Mouse (Mus musculus): ENCODE results near the gene Pax2. TPM values are rescaled to one million over a fixed set of nuclear protein-coding genes. Genes with fewer than 3 reads are reported as not detected.

Pax2 gene
- polyA plus RNA-seq, 2 experiments, result not detected

DNA sequence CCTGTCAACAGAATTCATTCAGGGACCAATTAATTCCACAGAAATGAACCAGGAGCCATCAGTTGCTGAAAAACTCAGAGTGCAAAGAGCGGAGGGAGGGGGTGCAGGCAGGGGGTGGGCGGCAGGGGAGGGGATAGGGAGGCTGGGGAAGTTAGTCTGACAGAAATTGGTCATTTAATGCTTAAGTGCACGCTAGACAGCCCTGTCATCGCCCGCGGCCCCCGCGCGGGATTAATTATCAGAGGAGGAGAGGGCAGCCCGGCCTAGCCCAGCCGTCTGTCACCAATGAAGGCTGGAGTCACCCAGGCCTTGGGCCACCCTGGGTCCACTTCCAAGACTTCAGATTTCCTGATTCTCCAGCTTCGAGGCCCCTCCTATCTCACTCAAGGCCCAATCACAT lies 93.6 kb downstream of the Pax2 start:
- DNase-seq (ENCODE audit: low read depth in 3 of 3, low spot score in 3 of 3) (no peak), ATAC-seq (ENCODE audit: insufficient read depth) (no peak)
- Histone ChIP-seq H3K4me2 (ENCODE audit: low read depth) (no peak overlapping the region), H3K9me3 (ENCODE audit: control insufficient read depth, low read length) (no peaks in the 10 kb centered on the region), H3K36me3 (replicated peaks; ENCODE audit: control insufficient read depth, insufficient read depth, low read depth) (no peaks in the 10 kb centered on the region), H3K27ac (no peak overlapping the region), H3K4me1 (replicated peaks; ENCODE audit: control insufficient read depth in 2 of 2, insufficient read depth in 2 of 2, low read length in 1 of 2) (no peaks in the 10 kb centered on the region), H3K9ac (replicated peaks) (no peak overlapping the region), H3K4me3 (ENCODE audit: insufficient read depth in 1 of 2, low read depth in 2 of 2, low read length in 2 of 2) (no peak overlapping the region), H3K27me3 (ENCODE audit: control insufficient read depth, insufficient read depth, low read length) (no peaks in the 10 kb centered on the region)
- 64% methylated on average over 12 of the region's 12 CpGs for WGBS (ENCODE audit: insufficient replicate concordance)
- no peak for TF ChIP-seq EP300 (IDR thresholded peaks at IDR 0.05; ENCODE audit: low read depth)
- no peak for TF ChIP-seq CTCF (IDR thresholded peaks at IDR 0.05; ENCODE audit: low read depth)

DNA sequence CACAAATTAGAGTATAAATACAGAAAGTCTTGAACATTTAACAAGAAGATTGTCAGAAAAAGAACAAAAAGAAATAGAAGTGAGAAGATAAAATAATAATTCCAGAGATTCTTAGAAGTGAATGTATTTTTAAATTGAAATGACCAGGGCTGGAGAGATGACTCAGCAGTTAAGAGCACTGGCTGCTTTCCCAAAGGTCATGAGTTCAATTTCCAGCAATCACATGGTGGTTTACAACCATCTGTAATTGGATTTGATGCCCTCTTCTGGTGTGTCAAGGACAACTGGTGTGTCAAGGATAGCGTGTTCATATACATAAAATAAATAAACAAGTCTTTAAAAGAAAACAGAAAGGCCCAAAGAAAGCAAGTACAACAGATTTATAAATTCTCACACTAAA lies 102.8 kb downstream of the Pax2 start:
- no peak overlapping the region for H3K9ac ChIP-seq (replicated peaks)
- ATAC-seq (ENCODE audit: insufficient read depth), result no peak
- no peaks in the 10 kb centered on the region for H3K27me3 ChIP-seq (ENCODE audit: control insufficient read depth, insufficient read depth, low read length)
- H3K4me2 ChIP-seq (ENCODE audit: low read depth), result no peak overlapping the region
- TF ChIP-seq EP300 (IDR thresholded peaks at IDR 0.05; ENCODE audit: low read depth), result no peak
- TF ChIP-seq CTCF (IDR thresholded peaks at IDR 0.05; ENCODE audit: low read depth), result no peak
- no peak overlapping the region for H3K27ac ChIP-seq
- H3K36me3 ChIP-seq (replicated peaks; ENCODE audit: control insufficient read depth, insufficient read depth, low read depth), result no peaks in the 10 kb centered on the region
- WGBS (ENCODE audit: insufficient replicate concordance), result 69% methylated on average over 1 of the region's 1 CpGs
- H3K4me3 ChIP-seq (ENCODE audit: insufficient read depth in 1 of 2, low read depth in 2 of 2, low read length in 2 of 2), result no peak overlapping the region
- H3K9me3 ChIP-seq (ENCODE audit: control insufficient read depth, low read length), result no peaks in the 10 kb centered on the region
- H3K4me1 ChIP-seq (replicated peaks; ENCODE audit: control insufficient read depth in 2 of 2, insufficient read depth in 2 of 2, low read length in 1 of 2), result no peaks in the 10 kb centered on the region
- DNase-seq (ENCODE audit: low read depth in 3 of 3, low spot score in 3 of 3), result no peak

DNA sequence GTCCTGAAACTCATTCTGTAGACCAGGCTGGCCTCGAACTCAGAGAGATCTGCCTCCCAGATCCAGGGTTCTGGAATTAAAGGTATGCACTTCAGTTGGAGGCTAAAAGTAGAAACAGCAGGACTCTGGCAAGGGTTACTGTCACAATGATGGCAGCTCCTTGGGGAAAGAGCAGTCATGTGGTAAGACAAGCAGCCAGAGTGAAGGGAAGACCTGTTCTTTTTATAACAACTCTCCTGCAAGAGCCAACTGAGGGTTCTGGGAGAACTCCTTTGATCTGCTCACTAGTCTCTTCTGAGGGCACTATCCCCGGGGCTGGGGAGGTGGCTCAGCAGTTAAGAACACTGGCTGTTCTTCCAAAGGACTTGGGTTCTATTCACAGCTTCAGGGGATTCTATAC lies 112.9 kb downstream of the Pax2 start:
- Histone ChIP-seq H3K27me3 (ENCODE audit: control insufficient read depth, insufficient read depth, low read length) (no peaks in the 10 kb centered on the region; the same call in 1 of the 2 replicates), H3K27ac (no peak overlapping the region), H3K4me2 (ENCODE audit: low read depth) (no peak overlapping the region), H3K4me1 (replicated peaks; ENCODE audit: control insufficient read depth in 2 of 2, insufficient read depth in 2 of 2, low read length in 1 of 2) (no peaks in the 10 kb centered on the region), H3K9ac (replicated peaks) (no peak overlapping the region), H3K4me3 (ENCODE audit: insufficient read depth in 1 of 2, low read depth in 2 of 2, low read length in 2 of 2) (no peak overlapping the region), H3K9me3 (ENCODE audit: control insufficient read depth, low read length) (no peaks in the 10 kb centered on the region), H3K36me3 (replicated peaks; ENCODE audit: control insufficient read depth, insufficient read depth, low read depth) (no peaks in the 10 kb centered on the region)
- no peak for DNase-seq (ENCODE audit: low read depth in 3 of 3, low spot score in 3 of 3)
- WGBS (ENCODE audit: insufficient replicate concordance), result 39% methylated on average over 2 of the region's 2 CpGs
- TF ChIP-seq CTCF (IDR thresholded peaks at IDR 0.05; ENCODE audit: low read depth), result no peak
- TF ChIP-seq EP300 (IDR thresholded peaks at IDR 0.05; ENCODE audit: low read depth), result no peak
- no peak for ATAC-seq (ENCODE audit: insufficient read depth)

DNA sequence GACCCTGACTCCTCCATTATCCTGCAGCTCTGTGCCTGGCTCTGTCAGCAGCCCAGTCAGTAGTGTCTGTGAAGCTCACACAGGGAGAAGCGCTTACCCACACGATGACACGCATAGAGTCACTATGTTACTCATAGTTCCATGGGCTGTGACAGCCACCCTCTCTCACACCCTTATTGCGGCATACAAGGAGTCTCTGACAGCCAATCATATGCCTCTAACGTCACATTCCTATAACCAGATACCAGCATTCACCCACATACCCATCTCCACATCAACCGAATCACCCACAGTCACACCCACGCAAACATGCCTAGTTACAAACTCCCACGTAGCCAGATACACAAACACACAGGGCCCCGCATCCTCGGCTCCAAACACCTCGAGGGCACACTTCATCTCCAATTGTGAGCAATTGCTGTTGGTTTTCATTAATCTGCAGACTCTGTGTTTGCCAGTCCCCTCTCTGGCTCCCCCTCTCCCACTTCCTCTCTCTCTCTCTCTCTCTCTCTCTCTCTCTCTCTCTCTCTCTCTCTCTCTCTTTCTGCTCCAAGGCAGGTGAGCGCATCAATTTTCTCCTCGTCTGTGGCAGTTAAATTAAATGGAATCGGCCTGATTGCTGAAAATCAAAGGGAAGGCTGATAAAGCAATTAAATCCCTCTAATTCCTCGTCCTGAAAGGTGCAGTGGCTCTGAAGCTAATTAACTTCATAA lies 118.5 kb downstream of the Pax2 start:
- no peak for DNase-seq (ENCODE audit: low read depth in 3 of 3, low spot score in 3 of 3)
- H3K4me1 ChIP-seq (replicated peaks; ENCODE audit: control insufficient read depth in 2 of 2, insufficient read depth in 2 of 2, low read length in 1 of 2), result no peaks in the 10 kb centered on the region
- TF ChIP-seq CTCF (IDR thresholded peaks at IDR 0.05; ENCODE audit: low read depth) (no peak), EP300 (IDR thresholded peaks at IDR 0.05; ENCODE audit: low read depth) (no peak)
- H3K4me2 ChIP-seq (ENCODE audit: low read depth), result no peak overlapping the region
- H3K9me3 ChIP-seq (ENCODE audit: control insufficient read depth, low read length), result no peaks in the 10 kb centered on the region
- H3K27ac ChIP-seq, result no peak overlapping the region
- H3K9ac ChIP-seq (replicated peaks), result no peak overlapping the region
- H3K4me3 ChIP-seq (ENCODE audit: insufficient read depth in 1 of 2, low read depth in 2 of 2, low read length in 2 of 2), result no peak overlapping the region
- 57% methylated on average over 15 of the region's 15 CpGs for WGBS (ENCODE audit: insufficient replicate concordance)
- no peaks in the 10 kb centered on the region for H3K36me3 ChIP-seq (replicated peaks; ENCODE audit: control insufficient read depth, insufficient read depth, low read depth)
- H3K27me3 ChIP-seq (ENCODE audit: control insufficient read depth, insufficient read depth, low read length), result no peaks in the 10 kb centered on the region
- ATAC-seq (ENCODE audit: insufficient read depth), result no peak

DNA sequence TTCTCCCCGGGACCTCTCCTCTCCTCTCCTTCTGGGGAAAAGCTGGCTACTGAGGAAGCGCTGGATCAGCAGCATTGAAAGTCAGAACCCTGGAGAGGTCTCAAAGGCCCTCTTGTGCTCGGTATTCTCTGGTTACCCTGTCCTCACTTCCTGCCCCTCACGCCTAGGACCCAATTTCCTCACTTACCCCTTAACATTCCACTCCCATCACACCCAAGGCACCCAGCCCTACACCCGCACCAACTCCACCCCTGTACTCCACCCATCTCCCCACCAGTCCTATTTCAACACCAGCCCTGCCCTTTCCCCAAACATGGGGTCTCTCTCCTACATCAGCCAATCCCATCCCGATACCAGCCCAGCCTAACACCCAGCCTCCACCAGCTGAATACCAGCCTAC lies 119.1 kb downstream of the Pax2 start:
- Histone ChIP-seq H3K4me2 (ENCODE audit: low read depth) (no peak overlapping the region), H3K27ac (no peak overlapping the region), H3K27me3 (ENCODE audit: control insufficient read depth, insufficient read depth, low read length) (no peaks in the 10 kb centered on the region), H3K9ac (replicated peaks) (no peak overlapping the region), H3K4me1 (replicated peaks; ENCODE audit: control insufficient read depth in 2 of 2, insufficient read depth in 2 of 2, low read length in 1 of 2) (no peaks in the 10 kb centered on the region), H3K4me3 (ENCODE audit: insufficient read depth in 1 of 2, low read depth in 2 of 2, low read length in 2 of 2) (no peak overlapping the region), H3K36me3 (replicated peaks; ENCODE audit: control insufficient read depth, insufficient read depth, low read depth) (no peaks in the 10 kb centered on the region), H3K9me3 (ENCODE audit: control insufficient read depth, low read length) (no peaks in the 10 kb centered on the region)
- ATAC-seq (ENCODE audit: insufficient read depth) (no peak), DNase-seq (ENCODE audit: low read depth in 3 of 3, low spot score in 3 of 3) (no peak)
- TF ChIP-seq EP300 (IDR thresholded peaks at IDR 0.05; ENCODE audit: low read depth) (no peak), CTCF (IDR thresholded peaks at IDR 0.05; ENCODE audit: low read depth) (no peak)
- 21% methylated on average over 6 of the region's 6 CpGs for WGBS (ENCODE audit: insufficient replicate concordance)
